Mouse (Mus musculus): ENCODE data around the gene Cdk8.

The Cdk8 gene

GRCm38 (mm10) chr5:146234336-146234735 lies 3.3 kb downstream of the Cdk8 start:
- DNase-seq = no peak

- no peak for DNase-seq
Measured at GRCm38 (mm10) chr5:146238274-146238673, 7.2 kb downstream of the Cdk8 start.

- no peak for DNase-seq
Measured at GRCm38 (mm10) chr5:146240771-146241170, 9.7 kb downstream of the Cdk8 start.

GRCm38 (mm10) chr5:146241202-146241601 lies 10.2 kb downstream of the Cdk8 start:
- DNase-seq = no peak

- DNase-seq = no peak
Measured at GRCm38 (mm10) chr5:146245193-146245592, 14.2 kb downstream of the Cdk8 start.

- no peak for DNase-seq
Measured at GRCm38 (mm10) chr5:146245646-146246370, 14.8 kb downstream of the Cdk8 start.

- no peak for DNase-seq
Measured at GRCm38 (mm10) chr5:146246386-146246785, 15.4 kb downstream of the Cdk8 start.

- DNase-seq = no peak
Measured at GRCm38 (mm10) chr5:146247709-146248108, 16.7 kb downstream of the Cdk8 start.

GRCm38 (mm10) chr5:146248746-146249145 lies 17.7 kb downstream of the Cdk8 start:
- DNase-seq = no peak

GRCm38 (mm10) chr5:146250369-146251075 lies 19.5 kb downstream of the Cdk8 start:
- DNase-seq = no peak

GRCm38 (mm10) chr5:146251663-146252429 lies 20.8 kb downstream of the Cdk8 start:
- DNase-seq = no peak

- no peak for DNase-seq
Measured at GRCm38 (mm10) chr5:146253644-146254043, 22.6 kb downstream of the Cdk8 start.

GRCm38 (mm10) chr5:146260003-146260402 lies 29.0 kb downstream of the Cdk8 start:
- no peak for DNase-seq

- DNase-seq = no peak
Measured at GRCm38 (mm10) chr5:146265934-146266591, 35.0 kb downstream of the Cdk8 start.

GRCm38 (mm10) chr5:146267776-146268175 lies 36.7 kb downstream of the Cdk8 start:
- no peak for DNase-seq

- no peak for DNase-seq
Measured at GRCm38 (mm10) chr5:146270593-146270992, 39.6 kb downstream of the Cdk8 start.

GRCm38 (mm10) chr5:146271662-146272061 lies 40.6 kb downstream of the Cdk8 start:
- DNase-seq = no peak

- no peak for DNase-seq
Measured at GRCm38 (mm10) chr5:146273096-146273495, 42.1 kb downstream of the Cdk8 start.

GRCm38 (mm10) chr5:146274420-146275045 lies 43.5 kb downstream of the Cdk8 start:
- DNase-seq = no peak

GRCm38 (mm10) chr5:146277513-146277912 lies 46.5 kb downstream of the Cdk8 start:
- no peak for DNase-seq

- no peak for DNase-seq
Measured at GRCm38 (mm10) chr5:146280012-146280411, 49.0 kb downstream of the Cdk8 start.

GRCm38 (mm10) chr5:146281241-146281818 lies 50.3 kb downstream of the Cdk8 start:
- DNase-seq = no peak

Measured in thymus, postnatal 36 days (tissue).